Mouse (Mus musculus) stomach, embryonic 15.5 days (tissue): ENCODE measurements around the gene Tcte2. TPM values are rescaled to one million over a fixed set of nuclear protein-coding genes. Genes with fewer than 3 reads are reported as not detected.

Experiments
- ATAC-seq: fragments of 200-750 bp; cut with Nextera tagmentation; 2 replicates; pipeline ENCODE4 v1.8.0; 2017; ENCODE audit warnings: low read depth, moderate number of reproducible peaks, moderate TSS enrichment; ENCODE audit not compliant: insufficient read depth, low FRiP score
- H3K27ac ChIP-seq: fragments of 300-500 bp; sonication (generic); 2 replicates; pipeline ENCODE4 v1.5.1; 2015; ENCODE audit warnings: mild to moderate bottlenecking, inconsistent platforms
- H3K27me3 ChIP-seq: fragments of 300-500 bp; sonication (generic); replicated peaks from 2 replicates; pipeline ENCODE4 v1.6.1; 2015; ENCODE audit warnings: inconsistent platforms
- H3K36me3 ChIP-seq: fragments of 300-500 bp; sonication (generic); 2 replicates; pipeline ENCODE4 v1.6.1; 2015; ENCODE audit warnings: inconsistent platforms
- H3K4me1 ChIP-seq: fragments of 300-500 bp; sonication (generic); 2 replicates; pipeline ENCODE4 v1.6.1; 2015; ENCODE audit warnings: inconsistent platforms
- H3K4me2 ChIP-seq: fragments of 300-500 bp; sonication (generic); 2 replicates; pipeline ENCODE4 v1.6.1; 2015; ENCODE audit warnings: mild to moderate bottlenecking, inconsistent platforms
- H3K4me3 ChIP-seq: fragments of 300-500 bp; sonication (generic); replicated peaks from 2 replicates; pipeline ENCODE4 v1.5.1; 2015; ENCODE audit warnings: inconsistent platforms
- H3K9ac ChIP-seq: fragments of 300-500 bp; sonication (generic); 2 replicates; pipeline ENCODE4 v1.6.1; 2015; ENCODE audit warnings: inconsistent platforms
- H3K9me3 ChIP-seq: fragments of 300-500 bp; sonication (generic); 2 replicates; pipeline ENCODE4 v1.6.1; 2016; ENCODE audit warnings: inconsistent platforms
- WGBS: fragments of 180-500 bp; shearing (Covaris S2); methylation state at CpG from one replicate; pipeline ENCODE4 v1.1.7; 2015; 5-methylcytosine and 5-hydroxymethylcytosine counted together
- polyA plus RNA-seq: library from polyadenylated mRNA; unstranded; fragments of >200 nt; fragmentation: Nextera tagmentation; extraction: Ambion mirVana; gene quantifications from 2 replicates; pipeline ENCODE4 v1.2.1, GENCODE M21; 2015

The Tcte2 gene
- polyA plus RNA-seq, 1 experiment from 2014 or later, result 7.4 TPM

DNA sequence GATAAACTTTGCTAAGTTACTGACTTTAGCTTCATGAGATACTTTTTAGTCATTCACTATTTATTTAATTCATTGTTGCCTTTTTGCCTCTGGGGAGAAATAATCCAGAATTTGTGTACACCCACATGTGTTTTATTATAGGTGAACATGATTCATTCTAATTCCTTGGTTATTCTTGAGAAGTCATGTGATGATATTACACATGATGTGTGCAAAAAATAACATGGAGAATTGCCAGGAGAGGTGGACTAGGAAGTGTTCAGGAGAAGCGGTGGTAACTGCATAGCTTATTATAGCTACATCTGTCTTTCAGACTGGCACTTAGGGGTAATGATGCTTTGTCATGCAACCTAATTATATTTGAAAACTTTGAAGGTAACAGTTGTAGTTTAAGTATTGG is 2.2 kb upstream of the Tcte2 start:
- no peak overlapping the region for H3K4me3 ChIP-seq
- H3K9me3 ChIP-seq, result no peaks in the 10 kb centered on the region
- no peaks in the 10 kb centered on the region for H3K36me3 ChIP-seq
- ATAC-seq, result no peak
- 72% methylated on average over 1 of the region's 1 CpGs for WGBS
- no peak overlapping the region for H3K27ac ChIP-seq
- no peaks in the 10 kb centered on the region for H3K27me3 ChIP-seq
- H3K4me1 ChIP-seq, result peaks cover 4% of the 10 kb centered on the region; the same call in 1 of the 2 replicates
- no peak overlapping the region for H3K4me2 ChIP-seq
- H3K9ac ChIP-seq, result no peak overlapping the region

GRCm38 (mm10) chr17:13760675-13761178 is 898 bp downstream of the Tcte2 start:
- Histone ChIP-seq H3K4me2 (peak overlapping the region; percentile 98), H3K27me3 (no peaks in the 10 kb centered on the region), H3K9me3 (no peaks in the 10 kb centered on the region), H3K4me3 (peak overlapping the region; percentile 87), H3K9ac (peak overlapping the region; percentile 81), H3K27ac (peak overlapping the region; percentile 89), H3K4me1 (peaks cover 4% of the 10 kb centered on the region; the same call in 1 of the 2 replicates), H3K36me3 (no peaks in the 10 kb centered on the region)
- WGBS, result under 1% methylated on average over 36 of the region's 72 CpGs
- ATAC-seq, result peak; percentile 19

DNA sequence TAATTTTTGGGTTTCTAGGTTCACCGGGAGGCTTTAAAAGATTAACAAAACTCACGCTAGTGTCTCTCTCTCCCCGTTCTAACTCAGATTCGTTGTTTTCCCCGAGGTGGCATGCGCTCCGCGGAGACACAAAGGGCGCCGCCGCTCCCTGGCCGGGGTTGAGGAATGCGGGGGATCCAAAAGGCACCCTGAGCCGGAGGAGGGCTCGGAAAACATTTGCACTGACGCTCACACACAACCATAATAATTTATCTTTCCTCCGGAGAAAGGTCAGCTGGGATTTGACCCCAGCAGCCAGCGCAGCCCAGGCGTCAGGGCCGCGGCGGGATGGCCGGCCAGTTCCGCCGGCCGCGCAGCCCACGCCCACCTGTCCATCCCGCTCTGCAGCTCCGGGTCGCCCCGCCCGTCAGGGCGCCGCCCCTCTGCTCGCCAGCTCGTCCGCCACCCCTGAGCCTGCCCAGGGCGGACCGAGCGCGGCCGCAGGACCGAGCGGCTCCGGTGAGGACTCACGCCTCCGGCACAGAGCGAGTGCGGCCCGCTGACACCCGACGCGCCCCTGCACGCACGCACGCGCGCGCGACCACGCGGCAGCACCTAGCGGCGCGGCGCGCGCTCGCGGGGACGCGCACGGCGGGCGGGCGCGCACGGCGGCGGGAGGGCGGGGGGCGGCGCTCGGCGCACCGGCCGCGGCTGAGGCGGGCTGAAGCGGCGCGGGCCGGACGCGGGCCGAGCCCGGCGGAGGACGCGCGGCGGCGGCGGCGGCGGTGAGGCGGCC is 1.6 kb downstream of the Tcte2 start, which contains the start of gene Afdn:
Gene Afdn (plus strand): TSS at position 687 of the 775 bp plus-strand sequence.
- Histone ChIP-seq H3K27ac (peak within 1 kb of the TSS; percentile 89), H3K4me2 (peak within 1 kb of the TSS; percentile 98), H3K4me1 (peaks cover 4% of the 10 kb centered on the region; the same call in 1 of the 2 replicates), H3K27me3 (no peaks in the 10 kb centered on the region), H3K4me3 (peak within 1 kb of the TSS; percentile 87), H3K9me3 (no peaks in the 10 kb centered on the region), H3K36me3 (no peaks in the 10 kb centered on the region), H3K9ac (peak within 1 kb of the TSS; percentile 81)
- WGBS, result under 1% methylated on average over 91 of the region's 108 CpGs
- peak; percentile 95 for ATAC-seq

- peak overlapping the region; percentile 46 for H3K9ac ChIP-seq
- peak overlapping the region; percentile 89 for H3K27ac ChIP-seq
- peaks cover 4% of the 10 kb centered on the region; the same call in 1 of the 2 replicates for H3K4me1 ChIP-seq
- no peaks in the 10 kb centered on the region for H3K36me3 ChIP-seq
- H3K4me2 ChIP-seq, result peak overlapping the region; percentile 98
- ATAC-seq, result no peak
- WGBS, result 17% methylated on average over 13 of the region's 13 CpGs
- no peaks in the 10 kb centered on the region for H3K9me3 ChIP-seq
- H3K27me3 ChIP-seq, result no peaks in the 10 kb centered on the region
- H3K4me3 ChIP-seq, result peak overlapping the region; percentile 87
These were observed 2.3 kb downstream of the Tcte2 start for GRCm38 (mm10) chr17:13759156-13759852.

DNA sequence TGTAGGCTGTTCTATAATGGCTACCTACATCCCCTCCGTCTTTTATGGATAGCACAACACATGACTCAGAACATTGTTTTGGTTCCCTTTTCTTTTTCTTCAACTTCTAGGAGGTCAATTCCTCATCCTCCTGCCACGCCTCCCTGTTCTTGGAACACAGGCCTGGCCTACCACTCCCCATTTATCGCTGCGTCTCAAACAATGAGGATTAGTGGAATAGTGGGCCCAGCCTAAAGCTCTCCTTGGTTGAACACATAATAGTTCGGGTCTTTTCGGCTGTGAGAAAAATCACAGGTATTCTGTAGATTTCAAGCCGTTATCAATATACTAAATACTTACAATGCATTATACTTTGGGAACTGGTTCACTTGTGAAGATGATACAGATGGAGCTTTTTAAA is 3.0 kb downstream of the Tcte2 start:
- Histone ChIP-seq H3K9me3 (no peaks in the 10 kb centered on the region), H3K27me3 (no peaks in the 10 kb centered on the region), H3K4me2 (peak overlapping the region; percentile 98), H3K27ac (peak overlapping the region; percentile 89), H3K9ac (no peak overlapping the region), H3K36me3 (no peaks in the 10 kb centered on the region), H3K4me1 (peaks cover 4% of the 10 kb centered on the region; the same call in 1 of the 2 replicates), H3K4me3 (peak overlapping the region; percentile 87; the same call in 1 of the 2 replicates)
- no peak for ATAC-seq
- 61% methylated on average over 7 of the region's 7 CpGs for WGBS

DNA sequence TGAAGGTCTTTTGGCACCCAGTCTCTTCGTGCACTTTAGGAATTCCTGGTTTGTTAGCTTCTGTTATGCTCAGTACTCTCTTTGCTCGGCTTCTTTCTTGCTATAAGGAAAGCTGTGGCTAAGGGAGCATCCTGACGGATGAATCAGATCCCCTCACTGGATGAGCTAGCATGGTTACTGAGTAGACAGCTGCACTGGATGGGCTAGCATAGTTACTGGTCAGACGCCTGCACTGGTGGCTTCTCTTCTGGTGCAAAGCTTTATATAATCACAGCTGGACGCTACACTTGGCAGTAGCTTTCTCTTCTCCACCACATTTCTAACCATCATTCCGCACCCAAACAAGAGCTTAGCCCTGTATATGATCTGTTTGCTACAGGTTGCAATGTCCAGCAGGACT is 6.7 kb downstream of the Tcte2 start:
- no peaks in the 10 kb centered on the region for H3K9me3 ChIP-seq
- no peaks in the 10 kb centered on the region for H3K4me1 ChIP-seq
- no peak overlapping the region for H3K9ac ChIP-seq
- no peaks in the 10 kb centered on the region for H3K36me3 ChIP-seq
- WGBS, result 57% methylated on average over 6 of the region's 6 CpGs
- no peak overlapping the region for H3K4me3 ChIP-seq
- no peaks in the 10 kb centered on the region for H3K27me3 ChIP-seq
- no peak for ATAC-seq
- H3K27ac ChIP-seq, result no peak overlapping the region
- H3K4me2 ChIP-seq, result no peak overlapping the region

GRCm38 (mm10) chr17:13753918-13754317 is 7.7 kb downstream of the Tcte2 start:
- H3K4me1 ChIP-seq, result no peaks in the 10 kb centered on the region
- H3K27ac ChIP-seq, result no peak overlapping the region
- no peak overlapping the region for H3K4me3 ChIP-seq
- H3K9ac ChIP-seq, result no peak overlapping the region
- no peaks in the 10 kb centered on the region for H3K9me3 ChIP-seq
- no peaks in the 10 kb centered on the region for H3K36me3 ChIP-seq
- no peak overlapping the region for H3K4me2 ChIP-seq
- 74% methylated on average over 4 of the region's 4 CpGs for WGBS
- no peaks in the 10 kb centered on the region for H3K27me3 ChIP-seq
- no peak for ATAC-seq

DNA sequence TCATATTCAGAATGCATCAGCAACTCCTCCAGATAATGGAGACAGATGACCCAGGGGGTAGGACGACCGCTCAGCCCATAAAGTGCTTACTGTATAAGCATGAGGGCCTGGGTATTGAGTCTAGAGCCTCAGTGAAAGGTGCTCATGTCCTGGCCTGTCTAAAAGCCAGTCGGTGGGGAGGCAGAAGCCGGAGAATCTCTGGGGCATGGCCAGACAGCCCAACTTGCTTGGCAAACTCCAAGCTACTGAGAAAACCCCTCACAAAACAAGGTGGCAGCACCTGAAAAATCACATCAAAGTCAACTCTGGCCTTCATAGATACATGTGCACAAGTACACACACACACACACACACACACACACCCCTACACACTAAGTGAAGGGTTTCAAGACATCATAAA is 12.6 kb downstream of the Tcte2 start:
- Histone ChIP-seq H3K27me3 (no peaks in the 10 kb centered on the region), H3K9me3 (no peaks in the 10 kb centered on the region), H3K4me3 (no peak overlapping the region), H3K9ac (no peak overlapping the region), H3K4me2 (no peak overlapping the region), H3K4me1 (0 out of 2 replicates have a peak, but pooled peaks cover 4% of the 10 kb centered on the region), H3K27ac (no peak overlapping the region), H3K36me3 (no peaks in the 10 kb centered on the region)
- ATAC-seq, result no peak
- 77% methylated on average over 4 of the region's 4 CpGs for WGBS

DNA sequence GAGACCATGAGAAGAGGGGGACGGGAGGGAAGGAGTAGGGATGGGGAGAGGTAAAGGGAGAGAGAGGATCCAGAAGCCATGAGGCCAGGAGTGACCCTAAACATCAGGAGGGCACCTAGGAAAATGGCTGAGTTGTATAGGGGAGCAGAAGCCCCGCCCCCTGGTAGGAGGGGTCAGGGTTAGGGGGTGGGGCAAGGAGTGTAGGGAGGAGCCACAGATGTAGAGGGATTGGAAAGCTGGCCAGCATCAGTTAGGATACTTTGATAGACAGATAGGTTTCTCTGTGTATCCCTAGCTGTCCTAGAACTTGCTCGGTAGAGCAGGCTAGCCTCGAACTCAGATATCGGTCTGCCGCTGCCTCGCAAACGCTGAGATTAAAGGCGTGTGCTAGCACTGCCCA is 13.9 kb downstream of the Tcte2 start:
- no peak overlapping the region for H3K4me2 ChIP-seq
- peaks cover 10% of the 10 kb centered on the region; the same call in 1 of the 2 replicates for H3K4me1 ChIP-seq
- no peaks in the 10 kb centered on the region for H3K27me3 ChIP-seq
- no peak overlapping the region for H3K4me3 ChIP-seq
- H3K36me3 ChIP-seq, result no peaks in the 10 kb centered on the region
- WGBS, result 85% methylated on average over 9 of the region's 9 CpGs
- no peaks in the 10 kb centered on the region for H3K9me3 ChIP-seq
- no peak for ATAC-seq
- no peak overlapping the region for H3K9ac ChIP-seq
- H3K27ac ChIP-seq, result no peak overlapping the region

DNA sequence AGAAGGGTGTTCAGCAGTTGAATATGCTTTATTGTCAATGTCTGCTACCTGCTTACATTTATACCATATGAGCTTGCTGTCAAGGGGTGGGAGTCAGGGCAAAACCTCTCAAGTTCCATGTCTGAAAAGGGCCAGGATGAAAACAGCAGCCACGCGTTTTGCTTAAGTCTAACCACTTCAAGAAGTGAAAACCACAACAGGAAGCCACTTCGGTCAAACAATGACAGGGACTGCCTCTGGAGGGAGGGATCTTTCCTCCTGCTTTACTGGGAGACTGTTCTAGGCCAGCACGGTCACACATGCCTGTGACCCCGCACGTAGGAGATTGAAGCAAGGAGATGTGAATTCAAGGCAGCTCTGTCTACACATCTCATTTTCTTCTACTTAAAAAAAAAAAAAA is 15.3 kb downstream of the Tcte2 start:
- Histone ChIP-seq H3K27me3 (no peaks in the 10 kb centered on the region), H3K9ac (no peak overlapping the region), H3K27ac (no peak overlapping the region), H3K4me3 (no peak overlapping the region), H3K4me2 (no peak overlapping the region), H3K4me1 (peaks cover 14% of the 10 kb centered on the region; the same call in 1 of the 2 replicates), H3K9me3 (no peaks in the 10 kb centered on the region), H3K36me3 (no peaks in the 10 kb centered on the region)
- no peak for ATAC-seq
- 62% methylated on average over 6 of the region's 6 CpGs for WGBS

- Histone ChIP-seq H3K36me3 (no peaks in the 10 kb centered on the region), H3K9me3 (no peaks in the 10 kb centered on the region), H3K4me2 (no peak overlapping the region), H3K4me3 (no peak overlapping the region), H3K4me1 (peaks cover 21% of the 10 kb centered on the region), H3K27me3 (no peaks in the 10 kb centered on the region), H3K27ac (peak overlapping the region; percentile 92), H3K9ac (no peak overlapping the region)
- no peak for ATAC-seq
- 40% methylated on average over 2 of the region's 2 CpGs for WGBS
These were observed 16.3 kb downstream of the Tcte2 start for GRCm38 (mm10) chr17:13745373-13745772.

GRCm38 (mm10) chr17:13744824-13745223 is 16.8 kb downstream of the Tcte2 start:
- peak; percentile 33; the same call in 1 of the 2 replicates for ATAC-seq
- Histone ChIP-seq H3K4me1 (peaks cover 21% of the 10 kb centered on the region), H3K27me3 (no peaks in the 10 kb centered on the region), H3K27ac (peak overlapping the region; percentile 92), H3K9me3 (no peaks in the 10 kb centered on the region), H3K36me3 (no peaks in the 10 kb centered on the region), H3K4me3 (no peak overlapping the region), H3K4me2 (no peak overlapping the region), H3K9ac (no peak overlapping the region)
- WGBS, result 41% methylated on average over 4 of the region's 4 CpGs
